Mouse (Mus musculus) left cerebral cortex, postnatal 14 days (tissue): ENCODE measurements at regions not wholly inside any gene's neighbourhood (a gene's known extent, or its start where the extent isn't known, plus 50 kb on each side); places are given as distances from the start of the nearest gene placed in this dataset.

Experiments used
- DNase-seq, 2 experiments: peaks; one replicate each; pipeline ENCODE4 v3.0.0; 2021 to 2022; ENCODE audit warnings: low spot score in 2 of 2, mixed read lengths in 1 of 2
- intact Hi-C: fragments of 180-260 bp; cut with DNase I; formaldehyde crosslinking; loops from one replicate; pipeline ENCODE4 v1.15.1; 2025

DNA sequence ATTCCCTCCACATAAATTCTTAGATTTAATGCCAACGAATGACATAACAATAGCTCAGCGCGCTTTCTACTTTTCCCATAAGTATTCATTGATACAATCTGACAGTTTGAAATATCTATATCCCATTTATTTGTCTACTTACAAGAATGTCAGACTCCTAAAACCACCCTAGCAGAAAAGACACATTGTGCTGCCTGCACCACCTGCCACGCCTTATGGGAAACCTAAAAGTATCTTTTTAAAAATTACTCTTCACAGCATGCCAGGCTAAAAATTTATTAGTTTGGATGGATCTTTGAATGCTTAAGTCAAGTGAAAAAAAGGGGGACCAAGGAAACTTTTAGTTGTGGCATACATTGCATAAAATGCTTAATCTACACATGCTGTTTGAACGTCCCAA, 788.1 kb downstream of the Cdh8 start:
- peak in 1 of 2 experiments; percentile 7 for DNase-seq
- intact Hi-C loops = no loop called here

DNA sequence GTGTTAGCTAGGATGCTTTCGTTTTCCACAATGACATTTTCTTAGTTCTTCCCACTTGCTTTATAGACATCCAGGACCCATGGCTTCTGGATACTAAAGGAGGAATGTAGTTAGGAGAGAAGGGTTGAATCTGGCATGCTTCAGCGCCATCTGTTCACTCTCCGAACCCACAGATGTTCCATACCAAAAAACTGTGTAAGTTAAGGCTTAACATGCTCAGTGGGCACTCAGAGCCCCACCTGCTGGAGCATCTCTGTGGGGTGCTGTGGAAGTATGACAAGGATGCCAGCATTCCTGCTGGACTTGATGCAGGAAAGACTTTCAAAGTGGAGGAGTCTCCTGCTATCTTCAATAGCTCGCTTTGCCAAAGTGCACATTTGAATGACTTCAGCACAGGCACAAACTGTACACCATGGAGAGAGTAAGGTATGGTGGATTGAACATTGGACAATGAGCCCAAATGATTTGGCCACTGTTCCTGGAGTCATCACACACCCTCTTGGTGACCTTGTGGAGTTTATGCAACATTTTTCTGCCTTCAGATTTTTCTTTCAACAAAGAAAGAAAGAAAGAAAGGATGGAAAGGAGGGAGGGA, 802.3 kb downstream of the Cdh8 start:
- intact Hi-C loops = no loop called here
- peak; percentile 2 to 9 for DNase-seq

DNA sequence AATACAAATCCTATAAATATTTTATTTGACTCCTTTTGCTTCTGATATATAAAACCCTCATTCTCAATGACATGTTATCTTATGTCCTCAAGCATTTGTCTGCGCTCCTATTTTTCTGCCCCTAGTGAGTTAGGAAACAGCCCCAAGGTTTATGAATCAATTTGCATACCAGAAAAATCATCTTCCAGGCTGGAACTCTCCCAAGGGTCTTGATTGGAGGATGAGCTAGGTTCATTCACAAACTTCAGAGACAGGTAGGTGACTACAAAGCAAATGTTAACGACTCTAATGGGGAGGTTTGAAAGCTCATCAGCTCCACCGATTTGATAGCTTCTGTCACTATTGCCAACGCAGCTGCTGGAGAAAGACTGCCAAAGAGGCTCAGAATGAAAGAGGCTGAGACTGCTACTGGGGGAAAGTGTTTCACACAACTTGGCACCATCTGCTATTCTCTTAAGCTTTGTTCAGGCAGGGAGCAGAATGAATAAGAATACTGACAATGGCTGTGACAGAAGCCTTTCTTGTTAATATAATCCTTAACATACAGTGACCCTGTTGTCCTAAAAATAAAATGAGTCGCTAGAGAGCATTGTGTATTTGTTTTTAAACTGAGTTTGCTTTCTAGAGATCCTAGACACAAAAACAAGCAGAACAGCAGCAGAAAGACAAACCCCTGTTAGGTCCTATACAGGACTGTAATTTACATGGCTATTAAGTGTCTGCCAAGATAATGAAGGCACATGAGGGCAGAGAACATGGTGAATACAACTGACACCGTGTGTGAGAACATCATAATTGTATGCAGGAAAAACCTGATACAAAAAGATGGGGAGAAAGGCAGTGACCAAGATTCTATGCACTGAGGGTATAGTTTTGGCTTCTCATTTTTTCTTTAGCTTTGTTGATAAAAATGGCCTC, 843.4 kb downstream of the Cdh8 start:
- intact Hi-C loops = no loop called here
- DNase-seq = peak; percentile 52 to 57

DNA sequence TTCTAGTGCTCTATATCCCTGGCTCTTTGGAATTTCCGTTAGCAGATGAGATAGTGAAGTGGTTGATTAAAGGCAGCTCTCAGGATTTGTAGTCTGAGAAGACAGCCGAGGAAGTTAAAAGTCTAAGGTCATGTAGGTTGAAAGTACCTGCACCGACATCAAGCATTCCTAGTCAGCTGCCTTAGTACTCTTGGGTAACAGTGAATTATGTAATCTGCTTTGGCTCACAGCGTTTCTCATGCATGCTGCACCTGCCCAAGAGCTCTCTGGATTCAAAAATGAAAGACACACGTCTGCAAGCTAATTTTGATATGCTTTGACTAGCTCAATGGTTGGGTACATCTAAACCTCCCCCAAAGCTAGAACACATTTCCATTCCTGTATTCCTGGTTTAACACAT, 849.6 kb downstream of the Cdh8 start:
- intact Hi-C loops = no loop called here
- no peak for DNase-seq

DNA sequence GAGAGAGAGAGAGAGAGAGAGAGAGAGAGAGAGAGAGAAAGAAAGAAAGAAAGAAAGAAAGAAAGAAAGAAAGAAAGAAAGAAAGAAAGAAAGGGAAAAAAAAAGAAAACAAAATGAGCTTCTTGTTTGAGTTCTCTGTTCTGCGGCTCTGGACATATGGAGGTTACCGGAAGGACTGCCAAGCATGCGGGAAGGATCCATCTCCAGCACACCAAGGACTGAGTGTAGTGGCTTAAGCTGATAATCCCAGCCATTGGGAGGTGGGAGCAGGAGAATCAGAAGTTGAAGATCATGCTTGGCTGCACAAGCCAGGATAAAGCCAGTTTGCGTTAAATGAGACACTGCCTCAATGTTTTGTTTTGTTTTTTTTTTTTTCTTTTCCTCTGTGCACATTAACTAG, 897.8 kb downstream of the Cdh8 start:
- intact Hi-C loops = no loop called here
- no peak for DNase-seq

DNA sequence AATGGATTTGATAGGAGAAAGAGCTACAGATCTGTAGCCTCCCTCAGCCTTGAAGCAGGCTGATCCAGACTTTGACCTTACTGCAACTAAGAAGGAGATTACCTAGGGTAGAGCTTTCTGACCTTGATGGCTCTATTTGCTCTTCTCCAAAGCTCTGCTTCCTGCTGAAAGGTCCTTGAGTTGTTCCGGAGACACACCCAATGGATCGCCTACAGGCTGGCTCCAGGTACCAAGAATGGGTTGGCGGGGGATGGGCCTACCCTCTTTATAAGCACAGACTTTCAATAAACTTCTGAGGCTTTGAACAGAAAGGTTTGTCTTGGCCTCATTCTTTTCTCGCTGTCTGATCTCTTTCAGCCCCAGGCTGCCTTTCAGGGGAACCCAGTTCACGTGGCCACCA, 901.0 kb downstream of the Cdh8 start:
- intact Hi-C loops = no loop called here
- no peak for DNase-seq

DNA sequence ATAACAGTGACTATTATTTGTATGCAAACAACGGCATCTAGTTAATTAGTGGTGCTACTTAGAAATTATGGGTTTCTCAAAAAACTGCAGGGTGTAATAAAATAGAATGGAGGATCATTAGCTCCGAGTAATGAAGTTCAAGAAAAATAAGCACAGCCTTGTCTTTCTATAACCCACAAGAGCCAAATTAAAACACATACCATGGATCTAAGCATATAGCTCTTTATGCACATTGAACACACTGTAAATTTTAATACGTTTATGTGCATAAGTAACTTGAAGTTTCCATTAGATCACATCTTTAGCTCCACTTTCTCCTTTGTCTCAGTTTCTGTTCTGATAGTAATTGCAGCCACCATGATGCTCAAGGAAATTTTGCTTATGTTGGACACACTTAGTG, 919.5 kb downstream of the Cdh8 start:
- intact Hi-C loops = no loop called here
- no peak for DNase-seq

DNA sequence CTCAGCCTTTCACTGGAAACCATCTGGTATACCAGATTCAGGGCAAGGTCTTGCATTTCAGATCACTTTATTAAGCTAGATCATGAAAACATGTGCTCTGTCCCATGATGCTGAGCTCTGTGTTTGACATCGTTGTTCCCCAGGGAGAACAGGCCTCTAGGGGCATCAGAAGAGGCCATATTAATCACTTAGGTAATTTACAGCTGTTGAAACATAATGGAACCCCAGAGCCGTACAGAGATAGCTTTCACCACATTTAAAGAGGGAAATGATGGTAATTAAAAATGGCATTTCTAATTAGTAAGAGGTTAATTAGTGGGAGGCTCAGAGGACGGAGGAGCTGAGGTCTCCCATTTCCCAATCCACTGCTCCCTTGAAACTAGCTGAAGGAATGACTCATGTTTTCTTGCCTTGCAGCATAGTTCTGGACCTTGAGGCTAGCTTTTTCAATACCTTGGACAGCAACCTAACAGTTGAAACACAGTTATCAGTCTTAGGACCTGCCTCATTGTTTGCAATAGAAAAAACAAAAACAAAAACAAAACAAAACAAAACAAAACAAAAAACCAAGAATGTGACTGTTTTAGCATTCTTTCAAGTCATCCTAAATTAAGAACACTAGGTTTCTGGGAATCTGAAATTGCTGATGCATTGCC, 952.8 kb downstream of the Cdh8 start:
- no peak for DNase-seq
- intact Hi-C loops = no loop called here

DNA sequence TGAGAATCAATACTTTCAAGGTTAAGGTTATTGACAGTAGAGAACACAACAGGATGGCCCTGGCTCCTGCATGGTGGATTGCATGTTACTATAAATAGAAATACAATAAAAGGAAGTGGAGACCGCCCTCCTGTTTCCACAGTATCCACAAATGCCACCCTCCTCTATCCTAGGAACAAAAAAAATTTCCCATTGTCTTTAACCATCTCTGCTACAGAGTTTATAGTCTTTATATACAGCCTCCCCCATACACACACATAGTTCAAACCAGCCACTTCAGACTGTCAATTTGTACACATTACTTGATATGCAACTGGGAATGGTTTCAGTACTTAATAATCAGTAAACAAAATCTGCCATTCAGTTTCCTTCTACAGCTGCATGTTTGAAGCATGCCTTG, 960.7 kb downstream of the Cdh8 start:
- no peak for DNase-seq
- intact Hi-C loops = no loop called here
